Mouse (Mus musculus) macrophage (primary cell): Measurements from ENCODE around the gene Sirt2. TPM values are rescaled to one million over a fixed set of nuclear protein-coding genes. Genes with fewer than 3 reads are reported as not detected.

Source experiments
- H3K27ac ChIP-seq: fragments of 350-480 bp; formaldehyde crosslinking; 2 replicates; pipeline ENCODE4 v1.9.0; 2021
- H3K36me3 ChIP-seq: fragments of 350-480 bp; formaldehyde crosslinking; 2 replicates; pipeline ENCODE4 v1.9.0; 2021; ENCODE audit errors: inconsistent target
- H3K4me3 ChIP-seq: fragments of 350-480 bp; formaldehyde crosslinking; 2 replicates; pipeline ENCODE4 v1.9.0; 2021; ENCODE audit errors: inconsistent target
- H3K79me2 ChIP-seq: fragments of 350-480 bp; formaldehyde crosslinking; 2 replicates; pipeline ENCODE4 v1.9.0; 2021; ENCODE audit errors: inconsistent target
- WGBS: methylation state at CpG from one replicate; pipeline ENCODE4 v1.1.7; 2026; ENCODE audit warnings: inconsistent platforms; ENCODE audit not compliant: missing documents; 5-methylcytosine and 5-hydroxymethylcytosine counted together
- polyA plus RNA-seq: library from polyadenylated mRNA; stranded (reverse); fragments of 250-400 nt; gene quantifications from 3 replicates; pipeline ENCODE4 v1.2.4, GENCODE M21; 2018; ENCODE audit warnings: inconsistent platforms

The Sirt2 gene
- polyA plus RNA-seq, 1 experiment from 2014 or later = 230 TPM

DNA sequence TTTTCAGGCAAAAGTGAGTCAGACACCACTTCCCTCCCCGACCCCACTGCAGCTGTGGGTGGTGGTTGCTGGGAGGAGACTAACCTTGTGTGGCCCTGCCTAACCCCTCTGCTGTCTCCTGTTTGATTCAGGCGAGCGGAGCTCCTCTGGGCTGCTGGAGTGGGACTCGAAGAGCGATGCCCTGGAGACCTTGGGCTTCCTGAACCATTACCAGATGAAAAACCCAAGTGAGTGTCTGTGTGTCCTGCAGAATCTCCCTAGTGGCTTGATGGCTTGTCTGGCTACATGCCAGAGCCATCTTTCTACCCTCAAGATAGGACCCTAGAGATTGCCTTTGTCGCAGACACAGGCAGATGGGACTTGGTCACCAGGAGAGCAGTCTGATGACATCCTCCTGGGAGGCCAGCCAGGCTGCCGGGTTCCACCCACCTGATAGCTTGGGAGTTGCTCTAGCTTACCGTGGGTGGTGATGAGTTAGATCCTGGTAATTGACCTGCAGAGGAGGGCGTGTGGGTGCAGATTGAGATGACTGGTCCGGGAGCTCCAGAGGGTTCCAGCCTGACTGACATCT is 54.8 kb downstream of the Sirt2 start:
- peaks cover 33% of the 10 kb centered on the region for H3K79me2 ChIP-seq

DNA sequence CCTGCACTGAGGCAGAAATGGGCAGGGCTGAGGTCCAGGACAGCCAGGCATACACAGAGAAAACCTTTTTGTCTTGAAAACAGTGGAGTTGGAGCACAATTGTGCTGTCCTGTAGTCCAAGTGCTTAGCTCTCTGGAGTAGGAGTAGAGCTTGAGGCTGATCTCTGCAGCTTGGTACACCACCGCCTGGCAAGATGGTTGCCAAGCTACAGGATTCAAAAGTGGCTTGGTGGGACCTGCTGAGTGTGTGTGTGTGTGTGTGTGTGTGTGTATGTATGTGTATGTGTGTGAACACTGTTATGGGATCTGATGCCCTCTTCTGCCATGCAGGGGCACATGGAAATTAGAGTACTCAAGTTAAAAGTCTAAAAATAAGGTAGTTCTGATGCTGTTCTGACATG is 56.0 kb downstream of the Sirt2 start:
- Histone ChIP-seq H3K27ac (no peak overlapping the region), H3K79me2 (peaks cover 24% of the 10 kb centered on the region), H3K4me3 (no peak overlapping the region), H3K36me3 (peaks cover 43% of the 10 kb centered on the region)
- WGBS = 89% methylated on average over 1 of the region's 1 CpGs

More for the DNA sequence above, 54.8 kb downstream of the Sirt2 start:
- Histone ChIP-seq H3K36me3 (peaks cover 55% of the 10 kb centered on the region), H3K4me3 (no peak overlapping the region), H3K27ac (no peak overlapping the region)
- 77% methylated on average over 9 of the region's 10 CpGs for WGBS

DNA sequence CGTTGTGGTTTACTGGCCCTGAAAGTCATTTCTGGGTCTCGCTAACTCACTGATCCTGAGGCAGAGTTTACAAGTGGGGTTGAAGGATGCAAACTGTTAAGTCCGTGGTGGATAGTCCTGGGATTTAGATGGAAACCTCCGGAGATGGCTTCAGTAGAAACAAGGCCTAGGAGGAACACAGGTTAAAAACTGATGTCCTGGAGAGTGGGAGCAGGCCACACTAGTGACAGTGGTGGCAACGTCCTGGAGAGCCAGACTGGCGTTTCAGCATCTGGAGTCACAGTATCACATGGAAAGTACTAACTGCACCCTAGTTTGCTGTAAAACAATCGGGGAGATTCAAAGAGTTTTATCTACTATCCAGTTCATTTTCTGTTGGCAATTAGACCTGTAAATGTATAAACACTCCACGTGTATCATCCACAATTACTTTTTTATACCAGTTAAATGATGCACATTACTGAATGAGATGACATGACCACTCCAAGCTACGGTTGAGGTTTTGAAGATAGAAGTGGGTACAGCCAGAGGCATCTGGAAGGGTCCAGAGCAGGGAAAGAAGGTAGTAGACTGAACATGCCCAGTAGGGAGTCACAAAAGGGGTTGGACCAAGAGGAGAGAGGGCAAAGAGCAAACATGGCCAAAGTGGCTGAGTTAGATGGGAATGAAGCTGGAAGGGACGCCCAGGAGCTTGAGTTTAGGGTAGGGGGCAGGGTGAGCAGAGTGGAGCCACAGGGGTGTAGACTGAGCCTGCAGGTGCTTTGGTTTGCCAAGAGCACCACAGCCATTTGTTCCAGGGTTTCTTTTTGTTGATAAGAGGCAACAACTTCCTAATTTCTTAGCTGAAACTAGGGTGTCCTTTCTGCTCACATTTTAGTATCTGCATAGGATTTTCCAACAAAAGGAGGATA is 56.7 kb downstream of the Sirt2 start:
- 83% methylated on average over 10 of the region's 10 CpGs for WGBS
- Histone ChIP-seq H3K27ac (no peak overlapping the region), H3K36me3 (peaks cover 36% of the 10 kb centered on the region), H3K79me2 (peaks cover 17% of the 10 kb centered on the region), H3K4me3 (no peak overlapping the region)

DNA sequence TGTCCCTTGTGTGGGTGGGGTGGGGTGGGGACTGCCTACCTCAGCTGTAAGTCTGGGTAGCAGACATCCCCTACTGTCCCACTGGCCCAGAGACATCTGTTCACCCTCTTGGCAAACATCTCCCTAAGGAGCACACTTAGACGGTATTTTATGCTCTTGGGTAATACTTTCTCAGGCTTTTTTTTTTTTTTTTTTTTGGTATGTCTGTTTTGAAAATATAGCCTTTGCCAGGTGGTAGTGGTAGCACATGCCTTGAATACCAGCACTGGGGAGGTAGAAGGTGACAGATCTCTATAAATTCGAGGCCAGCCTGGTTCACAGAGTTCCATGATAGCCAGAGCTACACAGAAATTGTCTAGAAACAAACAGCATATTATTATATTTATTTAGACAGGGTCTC is 57.4 kb downstream of the Sirt2 start:
- H3K27ac ChIP-seq = no peak overlapping the region
- WGBS = 29% methylated on average over 2 of the region's 2 CpGs
- peaks cover 30% of the 10 kb centered on the region for H3K36me3 ChIP-seq
- no peak overlapping the region for H3K4me3 ChIP-seq
- peaks cover 10% of the 10 kb centered on the region; the same call in 1 of the 2 replicates for H3K79me2 ChIP-seq

DNA sequence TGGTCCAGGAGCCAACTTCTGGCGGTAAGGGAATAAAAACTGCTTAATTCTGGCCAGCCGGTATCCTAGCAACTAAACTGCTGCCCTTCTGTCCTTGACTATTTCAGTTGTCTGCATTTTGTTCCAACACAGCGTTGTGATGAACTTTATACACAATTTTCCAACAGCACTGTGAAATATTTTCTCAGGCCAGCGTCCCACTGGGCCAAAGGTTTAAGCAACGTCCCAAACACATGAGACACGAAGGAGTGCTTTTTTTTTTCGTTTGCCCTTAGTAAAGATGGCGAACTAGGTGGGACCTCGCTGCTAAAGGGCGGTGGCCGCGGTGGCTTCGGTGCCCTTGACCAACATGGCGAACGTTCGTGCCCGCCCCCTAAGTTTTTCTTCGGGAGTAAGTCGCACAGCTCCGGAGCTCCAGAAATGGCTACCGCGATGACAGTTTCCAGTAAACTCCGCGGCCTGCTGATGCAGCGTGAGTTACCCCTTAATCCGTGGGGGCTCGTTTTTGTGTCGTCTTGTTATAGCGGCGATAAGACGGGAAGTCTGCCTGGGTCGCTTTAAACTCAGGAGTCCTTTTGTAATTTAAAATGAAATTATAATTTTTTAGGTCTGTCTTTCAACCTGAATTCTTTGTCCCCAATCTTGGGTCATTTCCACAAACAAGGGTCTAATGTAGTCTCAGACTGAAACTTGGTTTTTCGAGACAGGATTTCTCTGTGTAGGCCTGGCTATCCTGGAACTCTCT is 58.6 kb downstream of the Sirt2 start, which contains the start of gene Ech1:
Gene Ech1 (plus strand): TSS at position 277 of the 745 bp plus-strand sequence.
- peaks cover 30% of the 10 kb centered on the region for H3K36me3 ChIP-seq
- H3K4me3 ChIP-seq = peak within 1 kb of the TSS; percentile 47
- H3K27ac ChIP-seq = peak within 1 kb of the TSS; percentile 78
- peaks cover 10% of the 10 kb centered on the region; the same call in 1 of the 2 replicates for H3K79me2 ChIP-seq
- WGBS = 2% methylated on average over 32 of the region's 33 CpGs

DNA sequence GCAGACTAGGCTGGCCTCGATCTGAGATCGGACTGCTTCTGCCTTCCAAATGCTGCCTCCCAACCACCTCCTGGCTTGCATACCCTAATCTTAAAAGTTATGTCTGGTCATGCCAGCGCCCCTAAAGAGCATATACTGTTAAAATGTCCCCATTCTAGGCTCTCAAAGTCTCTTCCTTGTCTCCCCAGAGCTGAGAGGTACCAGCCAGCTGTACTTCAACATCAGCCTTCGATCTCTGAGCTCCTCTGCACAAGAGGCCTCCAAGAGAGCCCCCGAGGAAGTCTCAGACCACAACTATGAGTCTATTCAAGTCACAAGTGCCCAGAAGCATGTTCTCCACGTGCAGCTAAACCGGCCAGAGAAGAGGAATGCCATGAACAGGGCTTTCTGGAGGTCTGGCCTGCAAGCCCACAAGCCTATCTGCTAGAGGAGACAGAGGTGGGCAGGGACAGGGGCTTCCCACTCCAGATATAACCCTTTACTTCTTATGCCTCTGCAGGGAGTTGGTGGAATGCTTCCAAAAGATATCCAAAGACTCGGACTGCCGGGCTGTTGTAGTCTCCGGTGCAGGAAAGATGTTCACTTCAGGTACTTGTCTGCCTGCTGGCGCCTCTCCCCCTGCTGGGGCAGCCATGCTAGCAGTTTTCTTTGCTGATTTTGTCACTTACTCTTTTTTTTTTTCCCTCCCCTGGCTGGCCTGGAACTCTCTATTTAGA is 59.3 kb downstream of the Sirt2 start:
- peaks cover 30% of the 10 kb centered on the region for H3K36me3 ChIP-seq
- H3K4me3 ChIP-seq = peak overlapping the region; percentile 47
- peaks cover 10% of the 10 kb centered on the region; the same call in 1 of the 2 replicates for H3K79me2 ChIP-seq
- 19% methylated on average over 10 of the region's 11 CpGs for WGBS
- H3K27ac ChIP-seq = peak overlapping the region; percentile 78

DNA sequence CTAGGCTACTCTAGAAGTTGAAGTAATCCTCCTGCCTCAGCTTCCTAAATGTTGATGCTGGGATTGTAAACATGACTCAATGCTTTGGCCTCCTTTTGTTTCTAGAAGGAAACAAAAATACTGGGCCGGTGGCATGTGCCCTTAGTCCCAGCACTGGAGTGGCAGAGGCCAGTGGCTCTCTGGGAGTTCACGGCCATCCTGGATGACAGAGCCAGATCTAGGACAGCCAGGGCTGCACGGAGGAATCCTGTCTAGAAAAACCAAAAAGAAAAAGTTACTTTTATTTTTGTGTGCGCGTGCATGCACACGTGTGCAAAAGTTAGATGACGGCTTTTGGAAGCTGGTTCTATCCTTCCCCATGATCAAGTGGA is 59.9 kb downstream of the Sirt2 start:
- Histone ChIP-seq H3K4me3 (no peak overlapping the region), H3K27ac (peak overlapping the region; percentile 78)

DNA sequence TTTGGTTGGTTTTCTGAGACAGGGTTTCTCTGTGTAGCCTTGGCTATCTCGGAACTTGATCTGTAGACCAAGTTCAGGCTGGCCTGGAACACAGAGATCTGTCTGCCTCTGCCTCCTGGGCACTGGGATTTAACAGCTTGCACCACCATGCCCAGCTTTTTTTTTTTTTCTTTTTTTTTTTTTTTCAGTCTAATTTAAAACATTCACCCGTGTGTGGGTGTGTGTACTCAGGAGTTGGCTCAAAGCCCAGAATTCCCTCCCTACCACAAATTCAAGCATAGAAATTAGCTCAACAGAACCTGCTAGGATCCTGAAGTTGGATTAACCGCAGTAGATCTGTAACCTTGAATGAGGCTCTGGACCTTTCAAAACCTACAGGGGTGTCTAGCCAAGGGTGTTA is 60.8 kb downstream of the Sirt2 start:
- H3K36me3 ChIP-seq = peaks cover 28% of the 10 kb centered on the region
- 50% methylated on average over 2 of the region's 3 CpGs for WGBS

More for the DNA sequence above, 59.9 kb downstream of the Sirt2 start:
- Histone ChIP-seq H3K79me2 (peaks cover 10% of the 10 kb centered on the region; the same call in 1 of the 2 replicates), H3K36me3 (peaks cover 30% of the 10 kb centered on the region)
- WGBS = 98% methylated on average over 7 of the region's 7 CpGs

DNA sequence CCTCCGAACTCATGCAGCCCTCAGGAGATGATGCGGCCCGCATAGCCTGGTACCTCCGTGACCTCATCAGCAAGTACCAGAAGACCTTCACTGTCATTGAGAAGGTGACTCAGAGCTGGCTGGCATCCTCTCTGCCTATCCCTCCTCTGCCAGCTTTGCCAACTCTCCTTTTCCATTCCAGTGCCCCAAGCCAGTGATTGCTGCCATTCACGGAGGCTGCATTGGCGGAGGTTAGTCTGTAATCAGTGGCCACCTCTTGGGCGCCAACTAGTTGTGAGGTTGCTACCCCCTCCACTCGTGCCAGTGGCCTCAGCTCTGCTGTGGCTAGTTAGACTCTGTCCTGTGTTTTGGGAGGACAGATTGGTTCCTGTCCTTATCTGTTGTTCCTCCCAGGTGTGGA is 63.3 kb downstream of the Sirt2 start:
- Histone ChIP-seq H3K79me2 (peaks cover 10% of the 10 kb centered on the region; the same call in 1 of the 2 replicates), H3K27ac (no peak overlapping the region), H3K36me3 (peaks cover 25% of the 10 kb centered on the region), H3K4me3 (no peak overlapping the region)
- 98% methylated on average over 8 of the region's 8 CpGs for WGBS

More for the DNA sequence above, 60.8 kb downstream of the Sirt2 start:
- peaks cover 10% of the 10 kb centered on the region; the same call in 1 of the 2 replicates for H3K79me2 ChIP-seq
- no peak overlapping the region for H3K4me3 ChIP-seq
- no peak overlapping the region for H3K27ac ChIP-seq

DNA sequence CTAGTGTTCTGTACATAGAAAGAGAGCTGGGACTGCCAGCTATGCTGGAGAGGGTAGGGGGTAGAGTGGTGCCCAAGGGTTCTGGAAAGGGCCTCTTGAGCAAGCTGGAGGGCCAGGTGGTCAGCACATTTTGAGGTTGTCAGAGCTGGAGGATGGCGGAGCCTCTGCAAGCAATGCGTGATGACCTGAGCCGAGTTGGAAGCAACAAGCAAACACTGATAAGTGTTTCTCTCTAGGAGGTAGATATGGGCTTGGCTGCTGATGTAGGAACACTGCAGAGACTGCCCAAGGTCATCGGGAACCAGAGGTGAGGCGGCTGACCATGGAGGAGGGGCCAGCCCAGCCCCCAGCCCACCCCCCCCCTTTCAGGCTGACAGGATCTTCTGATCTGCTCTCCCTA is 64.4 kb downstream of the Sirt2 start:
- 95% methylated on average over 5 of the region's 5 CpGs for WGBS
- Histone ChIP-seq H3K36me3 (peaks cover 25% of the 10 kb centered on the region), H3K4me3 (no peak overlapping the region), H3K79me2 (peaks cover 7% of the 10 kb centered on the region; the same call in 1 of the 2 replicates), H3K27ac (no peak overlapping the region)

DNA sequence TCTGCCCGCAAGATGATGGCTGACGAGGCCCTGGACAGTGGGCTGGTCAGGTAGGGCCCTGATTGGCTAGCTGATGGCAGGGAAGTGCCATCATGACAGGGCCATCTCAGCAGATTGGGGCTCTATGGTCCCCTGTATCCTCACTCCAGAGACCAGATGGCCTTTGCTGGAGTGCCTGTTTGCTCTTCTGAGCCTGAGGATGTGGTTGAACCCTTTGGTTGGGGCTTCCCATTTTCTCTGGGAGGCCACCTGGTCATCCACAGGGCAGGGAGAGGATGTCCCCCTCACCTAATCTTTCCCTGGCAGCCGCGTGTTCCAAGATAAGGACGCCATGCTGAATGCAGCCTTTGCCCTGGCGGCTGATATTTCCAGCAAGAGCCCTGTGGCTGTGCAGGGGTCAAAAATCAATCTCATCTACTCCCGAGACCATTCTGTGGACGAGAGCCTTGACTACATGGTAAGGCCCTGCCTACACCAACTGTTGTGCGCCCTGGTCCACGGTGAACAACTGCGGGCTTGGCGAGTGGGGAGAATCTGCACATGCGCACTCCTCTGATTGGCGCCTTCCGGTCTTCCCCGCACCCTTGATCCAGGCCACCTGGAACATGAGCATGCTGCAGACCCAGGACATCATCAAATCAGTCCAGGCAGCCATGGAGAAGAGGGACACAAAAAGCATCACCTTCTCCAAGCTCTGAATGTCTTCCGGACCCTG is 65.0 kb downstream of the Sirt2 start:
- Histone ChIP-seq H3K4me3 (no peak overlapping the region), H3K27ac (no peak overlapping the region), H3K36me3 (peaks cover 25% of the 10 kb centered on the region), H3K79me2 (peaks cover 1% of the 10 kb centered on the region; the same call in 1 of the 2 replicates)
- 96% methylated on average over 17 of the region's 17 CpGs for WGBS

DNA sequence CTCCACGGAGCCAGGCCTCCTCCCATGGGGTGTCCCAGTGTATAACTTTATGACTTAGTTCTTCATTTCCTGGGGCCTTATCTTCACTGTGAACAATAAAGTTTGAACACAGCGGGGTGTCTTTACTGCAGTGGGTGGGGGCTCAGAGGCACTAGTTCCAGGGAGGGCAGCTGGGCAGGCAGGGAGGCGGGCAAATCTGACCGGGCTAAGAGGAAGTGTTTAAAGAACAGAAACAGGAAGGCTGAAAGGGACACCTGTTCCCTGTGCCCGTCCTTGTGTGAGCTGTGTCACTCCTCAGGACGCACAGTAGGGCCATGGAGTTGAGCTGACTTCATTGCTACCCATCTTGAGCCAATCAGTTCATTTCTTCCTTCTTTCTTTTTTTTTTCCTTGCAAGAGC is 65.6 kb downstream of the Sirt2 start:
- H3K79me2 ChIP-seq = no peaks in the 10 kb centered on the region
- H3K4me3 ChIP-seq = no peak overlapping the region
- H3K27ac ChIP-seq = no peak overlapping the region
- 29% methylated on average over 6 of the region's 6 CpGs for WGBS
- peaks cover 25% of the 10 kb centered on the region for H3K36me3 ChIP-seq

DNA sequence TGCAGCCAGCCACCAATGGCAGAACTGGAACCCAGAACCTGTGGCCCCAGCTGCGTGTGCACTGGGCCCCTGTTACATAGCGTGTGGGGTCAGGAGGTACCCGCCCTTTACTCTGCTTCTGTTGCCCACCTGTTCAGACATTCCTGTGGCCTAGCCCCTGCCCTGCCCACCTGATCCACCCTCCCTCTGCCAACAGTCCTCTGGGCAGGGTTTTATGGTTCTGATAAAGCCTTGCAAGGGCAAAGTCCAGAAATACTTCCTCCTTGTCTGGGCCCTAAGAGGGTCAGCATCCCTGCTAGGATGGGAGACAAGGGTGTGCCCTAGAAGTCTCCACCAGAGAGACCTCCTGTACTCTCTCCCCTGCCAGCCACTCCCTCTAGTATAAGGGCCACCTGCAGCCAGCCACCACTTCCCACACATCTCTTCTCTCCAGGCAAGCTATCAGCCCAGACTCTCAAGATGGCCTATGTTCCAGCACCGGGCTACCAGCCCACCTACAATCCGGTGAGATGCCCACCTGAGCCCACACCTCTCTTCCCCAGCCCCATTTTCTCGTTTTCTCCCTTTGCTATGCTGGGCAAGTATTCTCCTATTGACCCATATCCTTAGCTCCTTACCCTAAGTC is 67.3 kb downstream of the Sirt2 start, which contains the start of gene Lgals4:
Gene Lgals4 (plus strand): TSS at position 132 of the 625 bp plus-strand sequence.
- WGBS = 90% methylated on average over 6 of the region's 6 CpGs
- Histone ChIP-seq H3K27ac (no peak within 1 kb of the TSS), H3K36me3 (peaks cover 25% of the 10 kb centered on the region), H3K4me3 (no peak within 1 kb of the TSS), H3K79me2 (no peaks in the 10 kb centered on the region)
